Mouse (Mus musculus) liver, adult 2 months (tissue): ENCODE measurements around the gene Drg1. TPM values are rescaled to one million over a fixed set of nuclear protein-coding genes. Genes with fewer than 3 reads are reported as not detected.

ENCODE experiments used
- DNase-seq: peaks from one replicate; pipeline ENCODE4 v3.0.0-alpha.2; 2011; ENCODE audit warnings: low read depth, low spot score; ENCODE audit errors: extremely low read depth
- H3K27ac ChIP-seq: fragments of 200-500 bp; replicated peaks from 2 replicates; pipeline ENCODE4 v1.5.1; 2012; ENCODE audit warnings: low read depth, mild to moderate bottlenecking, control low read depth, inconsistent platforms, low read length; ENCODE audit not compliant: insufficient read depth
- H3K27me3 ChIP-seq: fragments of 200-500 bp; 2 replicates; pipeline ENCODE4 v1.6.1; 2012; ENCODE audit warnings: mild to moderate bottlenecking, moderate library complexity, low read length, inconsistent platforms; ENCODE audit not compliant: control insufficient read depth, insufficient read depth
- H3K36me3 ChIP-seq: fragments of 200-500 bp; 2 replicates; pipeline ENCODE4 v1.6.1; 2012; ENCODE audit warnings: low read length, inconsistent platforms; ENCODE audit not compliant: control insufficient read depth, insufficient read depth
- H3K4me1 ChIP-seq: fragments of 200-500 bp; 2 replicates; pipeline ENCODE4 v1.6.1; 2011; ENCODE audit warnings: low read length; ENCODE audit not compliant: control insufficient read depth, insufficient read depth
- H3K4me3 ChIP-seq: fragments of 200-500 bp; 2 replicates; pipeline ENCODE4 v1.5.1; 2011; ENCODE audit warnings: low read depth, mild to moderate bottlenecking, control low read depth, low read length, moderate library complexity; ENCODE audit not compliant: insufficient read depth
- H3K79me2 ChIP-seq: fragments of 200-500 bp; 2 replicates; pipeline ENCODE4 v1.6.1; 2012; ENCODE audit warnings: inconsistent platforms, mild to moderate bottlenecking, low read length, moderate library complexity; ENCODE audit not compliant: control insufficient read depth, insufficient read depth
- H3K9ac ChIP-seq: fragments of 200-500 bp; 2 replicates; pipeline ENCODE4 v1.6.1; 2012; ENCODE audit warnings: low read depth, mild to moderate bottlenecking, control low read depth, inconsistent platforms, low read length
- CTCF ChIP-seq: fragments of 200-500 bp; IDR thresholded peaks from 2 replicates; pipeline ENCODE4 v1.5.1; 2011; ENCODE audit warnings: low read depth, low read length, control low read depth
- POLR2A ChIP-seq: fragments of 200-500 bp; IDR thresholded peaks from 2 replicates; pipeline ENCODE4 v1.6.1; 2011; ENCODE audit warnings: low read length, control low read depth; ENCODE audit not compliant: insufficient read depth; ENCODE audit errors: extremely low read depth
- WGBS: fragments of 180-500 bp; shearing (Covaris S2); methylation state at CpG from one replicate; pipeline ENCODE4 v1.1.7; 2018; 5-methylcytosine and 5-hydroxymethylcytosine counted together
- polyA plus RNA-seq: library from polyadenylated mRNA; depleted of rRNA; stranded (reverse); fragments of >200 nt; gene quantifications from 2 replicates; pipeline ENCODE4 v1.2.3, GENCODE M21; 2012
- total RNA-seq: library from RNA; depleted of rRNA; stranded (reverse); fragments of >200 nt; gene quantifications from 2 replicates; pipeline ENCODE4 v1.2.3, GENCODE M21; 2014

Gene Drg1
- total and polyA plus RNA-seq, 2 experiments: 16.8 to 61.9 TPM

DNA sequence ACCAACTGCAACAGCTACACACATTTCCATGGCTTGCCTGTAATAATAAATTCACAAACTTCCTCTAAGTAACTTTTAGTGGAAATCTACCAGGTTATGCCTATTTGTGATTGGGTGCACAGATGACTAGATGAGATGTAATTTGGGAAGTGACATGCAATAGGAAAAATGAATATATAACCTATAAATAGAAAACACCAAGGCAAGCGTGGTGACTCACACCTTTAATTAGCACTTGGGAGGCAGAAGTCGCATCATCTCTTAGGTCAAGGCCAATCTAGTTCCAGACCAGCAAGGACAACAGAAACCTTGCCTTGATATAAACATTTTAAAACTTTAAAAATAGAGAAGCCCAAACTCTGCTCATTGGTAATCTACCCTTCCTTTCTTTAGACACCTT is 18.8 kb downstream of the Drg1 start:
- Histone ChIP-seq H3K27ac (no peak overlapping the region), H3K27me3 (no peaks in the 10 kb centered on the region), H3K4me1 (no peaks in the 10 kb centered on the region), H3K36me3 (peaks cover 83% of the 10 kb centered on the region), H3K79me2 (no peaks in the 10 kb centered on the region), H3K9ac (no peak overlapping the region), H3K4me3 (no peak overlapping the region)
- DNase-seq: no peak
- TF ChIP-seq POLR2A (no peak), CTCF (no peak)
- 87% methylated on average over 2 of the region's 2 CpGs for WGBS

GRCm38 (mm10) chr11:3243771-3244170 is 22.4 kb downstream of the Drg1 start:
- Histone ChIP-seq H3K27ac (no peak overlapping the region), H3K4me1 (no peaks in the 10 kb centered on the region), H3K27me3 (no peaks in the 10 kb centered on the region), H3K79me2 (no peaks in the 10 kb centered on the region), H3K4me3 (no peak overlapping the region), H3K9ac (no peak overlapping the region), H3K36me3 (peaks cover 79% of the 10 kb centered on the region)
- TF ChIP-seq CTCF (no peak), POLR2A (no peak)
- 87% methylated on average over 4 of the region's 4 CpGs for WGBS
- DNase-seq: no peak

DNA sequence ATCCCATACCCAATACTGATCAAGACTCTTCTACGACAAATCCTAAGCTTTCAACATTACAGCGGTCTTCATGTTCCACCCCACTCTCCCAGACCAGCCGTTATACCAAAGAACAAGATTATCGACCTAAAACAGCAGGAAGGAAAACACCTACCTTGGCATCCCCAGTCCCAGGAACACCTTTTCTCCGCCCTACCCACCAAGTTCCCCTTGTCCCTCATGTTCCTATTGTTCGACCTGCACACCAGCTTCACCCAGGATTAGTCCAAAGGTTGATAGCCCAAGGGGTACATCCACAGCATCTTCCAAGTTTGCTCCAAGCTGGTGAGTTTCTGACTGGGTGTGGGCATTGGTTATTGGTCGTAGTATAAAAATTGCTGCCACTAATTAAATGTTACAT is 23.8 kb downstream of the Drg1 start:
- no peaks in the 10 kb centered on the region for H3K4me1 ChIP-seq
- no peaks in the 10 kb centered on the region for H3K79me2 ChIP-seq
- TF ChIP-seq CTCF (no peak), POLR2A (no peak)
- no peak overlapping the region for H3K4me3 ChIP-seq
- 89% methylated on average over 7 of the region's 7 CpGs for WGBS
- peaks cover 73% of the 10 kb centered on the region for H3K36me3 ChIP-seq
- H3K9ac ChIP-seq: no peak overlapping the region
- DNase-seq: no peak
- H3K27me3 ChIP-seq: no peaks in the 10 kb centered on the region
- no peak overlapping the region for H3K27ac ChIP-seq

- DNase-seq: no peak
- Histone ChIP-seq H3K27ac (no peak overlapping the region), H3K9ac (no peak overlapping the region), H3K27me3 (no peaks in the 10 kb centered on the region), H3K79me2 (no peaks in the 10 kb centered on the region; the same call in 1 of the 2 replicates), H3K4me1 (peaks cover 3% of the 10 kb centered on the region; the same call in 1 of the 2 replicates), H3K4me3 (no peak overlapping the region), H3K36me3 (peaks cover 63% of the 10 kb centered on the region)
- WGBS: 80% methylated on average over 5 of the region's 5 CpGs
- TF ChIP-seq POLR2A (no peak), CTCF (no peak)
Observed at GRCm38 (mm10) chr11:3235277-3235676, 30.9 kb downstream of the Drg1 start.

DNA sequence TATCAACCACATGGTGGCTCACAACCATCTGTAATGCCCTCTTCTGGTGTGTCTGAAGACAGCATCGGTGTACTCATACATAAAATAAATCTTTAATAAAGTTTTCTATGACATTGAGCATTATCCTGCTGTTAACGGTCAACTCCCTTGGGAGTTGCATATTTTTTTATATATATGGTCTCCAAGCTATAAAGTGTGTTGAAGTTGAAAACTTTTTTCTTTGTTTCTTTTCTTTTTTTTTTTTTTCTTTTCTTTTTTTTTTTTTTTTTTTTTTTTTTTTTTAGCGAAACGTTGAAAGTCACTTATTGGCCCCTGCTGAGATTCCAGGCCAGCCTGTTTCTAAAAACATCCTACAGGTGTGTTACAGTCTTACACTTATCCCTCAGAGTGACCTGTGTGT is 32.5 kb downstream of the Drg1 start:
- WGBS: 96% methylated on average over 4 of the region's 4 CpGs
- Histone ChIP-seq H3K4me3 (no peak overlapping the region), H3K4me1 (peaks cover 3% of the 10 kb centered on the region; the same call in 1 of the 2 replicates), H3K79me2 (peaks cover under 1% of the 10 kb centered on the region; the same call in 1 of the 2 replicates), H3K9ac (no peak overlapping the region), H3K36me3 (peaks cover 61% of the 10 kb centered on the region), H3K27me3 (no peaks in the 10 kb centered on the region), H3K27ac (no peak overlapping the region)
- no peak for DNase-seq
- TF ChIP-seq CTCF (no peak), POLR2A (no peak)

GRCm38 (mm10) chr11:3232248-3232647 is 34.0 kb downstream of the Drg1 start:
- WGBS: 53% methylated on average over 3 of the region's 3 CpGs
- DNase-seq: no peak
- Histone ChIP-seq H3K36me3 (peaks cover 60% of the 10 kb centered on the region), H3K27ac (no peak overlapping the region), H3K4me3 (no peak overlapping the region), H3K4me1 (peaks cover 3% of the 10 kb centered on the region; the same call in 1 of the 2 replicates), H3K9ac (no peak overlapping the region), H3K27me3 (no peaks in the 10 kb centered on the region), H3K79me2 (peaks cover 2% of the 10 kb centered on the region; the same call in 1 of the 2 replicates)
- TF ChIP-seq POLR2A (no peak), CTCF (no peak)
